Mouse (Mus musculus): ENCODE measurements around the gene Cep89.

The Cep89 gene

GRCm38 (mm10) chr7:35485126-35485525 is 88.3 kb downstream of the Cep89 start:
- DNase-seq (ENCODE audit: low spot score in 2 of 2): no peak

GRCm38 (mm10) chr7:35486553-35486952 is 89.7 kb downstream of the Cep89 start:
- DNase-seq (ENCODE audit: low spot score in 2 of 2): no peak

Measured in urinary bladder, postnatal 36 days (tissue).